Mouse (Mus musculus) spleen, adult 2 months (tissue): ENCODE results near the gene Zfp213.

ENCODE experiments used
- CTCF ChIP-seq: fragments of 200-500 bp; IDR thresholded peaks from 2 replicates; pipeline ENCODE4 v1.5.1; 2011; ENCODE audit warnings: mild to moderate bottlenecking, inconsistent platforms; ENCODE audit not compliant: insufficient read depth, insufficient read length, insufficient replicate concordance; ENCODE audit errors: extremely low read depth
- POLR2A ChIP-seq: fragments of 200-500 bp; IDR thresholded peaks from 2 replicates; pipeline ENCODE4 v1.6.1; 2011; ENCODE audit warnings: low read depth, low read length, inconsistent platforms

DNA sequence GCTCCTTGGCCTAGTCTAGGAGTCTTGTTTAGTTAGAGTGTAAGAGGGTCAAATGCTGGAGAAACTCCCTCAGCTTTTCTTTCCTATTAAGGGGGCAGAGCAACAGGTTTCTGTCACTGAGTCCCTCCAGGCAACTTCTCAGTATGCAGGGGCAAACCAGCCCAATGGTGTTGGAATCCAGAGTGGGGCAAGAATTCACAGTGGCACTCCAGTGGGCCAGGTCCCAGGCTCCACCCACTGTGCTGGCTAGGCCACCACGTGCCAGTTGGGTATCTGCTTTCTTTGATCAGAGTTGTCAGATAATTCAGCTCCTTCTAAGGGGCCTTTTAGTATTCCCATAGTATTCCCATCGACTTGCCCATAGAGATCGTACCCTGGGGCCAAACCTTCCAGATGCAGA is 23.9 kb downstream of the Zfp213 start:
- TF ChIP-seq POLR2A (no peak), CTCF (no peak)
